15 mouse cellular contexts compared by ENCODE assay signal in the genomic region with DNA sequence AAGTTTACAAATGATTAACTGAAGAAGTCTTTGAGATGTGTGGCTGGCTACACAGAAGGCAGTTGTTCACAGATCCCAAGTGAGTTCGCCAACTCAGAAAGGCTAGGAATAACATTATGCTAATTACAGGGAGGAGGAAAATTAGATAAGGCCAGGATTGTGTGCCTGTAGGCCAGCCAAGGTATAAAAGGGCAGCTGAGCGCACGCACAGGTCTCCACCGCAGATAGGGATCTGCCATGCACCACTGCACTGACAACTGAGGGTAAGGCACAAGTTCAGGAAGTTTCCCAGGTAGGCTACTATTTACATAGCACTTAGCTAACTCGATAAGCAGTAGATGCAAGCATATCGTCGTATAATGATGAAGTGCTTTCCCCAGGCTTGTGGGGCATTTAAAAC. TPM values are rescaled to one million over a fixed set of nuclear protein-coding genes. Genes with fewer than 3 reads are reported as not detected.
A peak's percentile ranks its signal among the peaks of the same experiment; 100 is the strongest.
DNase-seq lines count a peak whose midpoint lies in the region; ATAC-seq and TF ChIP-seq lines count a peak whose summit lies in the region.
"Had no signal": no experiment of that assay in that cellular context is flagged by ENCODE, and none has a peak within 500 bp of the region (broad histone marks: within the 10 kb centered on the region; RNA-seq: fewer than 3 reads in every experiment).

No protein-coding gene starts in this region.

- no peak overlapping the region; the same call in 1 of the 2 replicates for H3K4me2 ChIP-seq in heart, embryonic 12.5 days
- H3K4me2 ChIP-seq in lung, postnatal 0 days (replicated peaks; ENCODE audit: low read depth, low read length) = peak overlapping the region; percentile 6
- peak overlapping the region; percentile 67; the same call in 1 of the 2 replicates for H3K4me2 ChIP-seq in liver, embryonic 11.5 days
- H3K4me2 ChIP-seq in stomach, embryonic 16.5 days (ENCODE audit: low read depth, low read length) = no peak overlapping the region
- H3K4me2 ChIP-seq in forebrain, embryonic 14.5 days (ENCODE audit: low read length) = no peak overlapping the region
- H3K4me2 ChIP-seq: limb, embryonic 12.5 days; midbrain, embryonic 12.5 days; neural tube, embryonic 12.5 days had no signal

- no peaks in the 10 kb centered on the region for H3K27me3 ChIP-seq in heart, embryonic 12.5 days (replicated peaks)
- H3K27me3 ChIP-seq in heart, adult 2 months (ENCODE audit: control insufficient read depth, insufficient read depth, low read length) = no peaks in the 10 kb centered on the region
- no peaks in the 10 kb centered on the region for H3K27me3 ChIP-seq in lung, postnatal 0 days (replicated peaks; ENCODE audit: insufficient read depth, low read length)
- H3K27me3 ChIP-seq in liver, embryonic 11.5 days (replicated peaks; ENCODE audit: control insufficient read depth, insufficient read depth, low read length) = no peaks in the 10 kb centered on the region
- H3K27me3 ChIP-seq in stomach, embryonic 16.5 days (ENCODE audit: control insufficient read depth, insufficient read depth, low read length) = no peaks in the 10 kb centered on the region
- H3K27me3 ChIP-seq in forebrain, embryonic 14.5 days (replicated peaks; ENCODE audit: control insufficient read depth, insufficient read depth, low read length) = no peaks in the 10 kb centered on the region
- H3K27me3 ChIP-seq: limb, embryonic 12.5 days; midbrain, embryonic 12.5 days; neural tube, embryonic 12.5 days had no signal

- no peak for DNase-seq in heart, adult 2 months
- no peak for DNase-seq in lung, postnatal 0 days (ENCODE audit: low spot score)
- no peak for DNase-seq in lung, postnatal 14 days
- no peak for DNase-seq in liver, embryonic 11.5 days (ENCODE audit: low spot score)
- DNase-seq in spleen, adult 12 weeks (ENCODE audit: low spot score) = no peak
- DNase-seq in forebrain, embryonic 14.5 days (ENCODE audit: low spot score) = no peak
- DNase-seq: cerebellum, adult 2 months had no signal

- 0 out of 2 replicates have a peak overlapping the region, but pooled peaks have one; percentile 31 for H3K9ac ChIP-seq in heart, embryonic 12.5 days
- H3K9ac ChIP-seq in heart, adult 2 months (ENCODE audit: low read depth, low read length) = no peak overlapping the region
- no peak overlapping the region for H3K9ac ChIP-seq in lung, postnatal 0 days (replicated peaks; ENCODE audit: low read depth)
- no peak overlapping the region for H3K9ac ChIP-seq in liver, embryonic 11.5 days (ENCODE audit: low read depth, low read length)
- no peak overlapping the region for H3K9ac ChIP-seq in stomach, embryonic 16.5 days (ENCODE audit: low read length)
- H3K9ac ChIP-seq in forebrain, embryonic 14.5 days (ENCODE audit: low read length) = no peak overlapping the region
- H3K9ac ChIP-seq: limb, embryonic 12.5 days; midbrain, embryonic 12.5 days; neural tube, embryonic 12.5 days had no signal

- WGBS in heart, embryonic 12.5 days = 51% methylated on average over 7 of the region's 7 CpGs
- WGBS in heart, adult 2 months = 60% methylated on average over 7 of the region's 7 CpGs
- 37% methylated on average over 7 of the region's 7 CpGs for WGBS in lung, postnatal 0 days
- 56% methylated on average over 7 of the region's 7 CpGs for WGBS in liver, embryonic 11.5 days
- 41% methylated on average over 7 of the region's 7 CpGs for WGBS in stomach, embryonic 16.5 days
- WGBS in forebrain, embryonic 14.5 days = 66% methylated on average over 7 of the region's 7 CpGs

- TF ChIP-seq EP300 in heart, adult 2 months (IDR thresholded peaks at IDR 0.05; ENCODE audit: insufficient read depth, low read depth, low read length) = no peak
- no peak; the same call in 1 of the 2 replicates for TF ChIP-seq EP300 in lung, postnatal 0 days (IDR thresholded peaks at IDR 0.05)

- no peak overlapping the region for H3K4me3 ChIP-seq in heart, embryonic 12.5 days
- H3K4me3 ChIP-seq in heart, adult 2 months = no peak overlapping the region
- H3K4me3 ChIP-seq in lung, postnatal 0 days (ENCODE audit: low read depth, low read length) = no peak overlapping the region
- no peak overlapping the region for H3K4me3 ChIP-seq in liver, embryonic 11.5 days (ENCODE audit: low read depth, low read length)
- no peak overlapping the region for H3K4me3 ChIP-seq in stomach, embryonic 16.5 days (replicated peaks; ENCODE audit: low read length)
- no peak overlapping the region for H3K4me3 ChIP-seq in forebrain, embryonic 14.5 days (ENCODE audit: low read depth, low read length)
- H3K4me3 ChIP-seq: forebrain, embryonic 10.5 days; limb, embryonic 12.5 days; midbrain, embryonic 12.5 days; neural tube, embryonic 12.5 days had no signal

- H3K27ac ChIP-seq in heart, embryonic 12.5 days (ENCODE audit: poor library complexity, severe bottlenecking) = no peak overlapping the region
- H3K27ac ChIP-seq in heart, adult 2 months = no peak overlapping the region
- H3K27ac ChIP-seq in lung, postnatal 0 days (ENCODE audit: low read length) = peak overlapping the region; percentile 60
- H3K27ac ChIP-seq in liver, embryonic 11.5 days (ENCODE audit: low read depth, low read length) = no peak overlapping the region
- H3K27ac ChIP-seq in stomach, embryonic 16.5 days (ENCODE audit: low read length) = no peak overlapping the region
- H3K27ac ChIP-seq in forebrain, embryonic 14.5 days (ENCODE audit: low read depth, low read length) = no peak overlapping the region
- H3K27ac ChIP-seq: forebrain, embryonic 10.5 days; hindbrain, postnatal 0 days; limb, embryonic 12.5 days; midbrain, embryonic 12.5 days; neural tube, embryonic 12.5 days had no signal

- H3K36me3 ChIP-seq in heart, embryonic 12.5 days = peaks cover 22% of the 10 kb centered on the region
- no peaks in the 10 kb centered on the region for H3K36me3 ChIP-seq in heart, adult 2 months (ENCODE audit: control insufficient read depth, insufficient read depth, low read length)
- H3K36me3 ChIP-seq in lung, postnatal 0 days (ENCODE audit: insufficient read depth, low read length) = no peaks in the 10 kb centered on the region
- peaks cover 5% of the 10 kb centered on the region; the same call in 1 of the 2 replicates for H3K36me3 ChIP-seq in liver, embryonic 11.5 days (ENCODE audit: control insufficient read depth, insufficient read depth, low read length)
- peaks cover 18% of the 10 kb centered on the region for H3K36me3 ChIP-seq in stomach, embryonic 16.5 days (ENCODE audit: control insufficient read depth, insufficient read depth, low read length)
- H3K36me3 ChIP-seq in forebrain, embryonic 14.5 days (ENCODE audit: control insufficient read depth, insufficient read depth, low read length) = 0 out of 2 replicates have a peak, but pooled peaks cover 4% of the 10 kb centered on the region

- TF ChIP-seq POLR2A in heart, adult 2 months (IDR thresholded peaks at IDR 0.05; ENCODE audit: insufficient read depth, low read depth, low read length) = no peak

- ATAC-seq in heart, embryonic 12.5 days (ENCODE audit: insufficient number of reproducible peaks, low FRiP score) = no peak
- peak; percentile 31 for ATAC-seq in lung, postnatal 0 days
- ATAC-seq in liver, embryonic 11.5 days (replicated peaks; ENCODE audit: low FRiP score) = no peak
- peak; percentile 64; the same call in 1 of the 2 replicates for ATAC-seq in stomach, embryonic 16.5 days (ENCODE audit: insufficient read depth, low FRiP score)
- no peak for ATAC-seq in forebrain, embryonic 14.5 days
- ATAC-seq: hindbrain, postnatal 0 days had no signal

- intact Hi-C loops in heart, adult 2 months (cut with DNase I) = no loop called here

- no peak for TF ChIP-seq CTCF in heart, adult 2 months (IDR thresholded peaks at IDR 0.05)
- no peak for TF ChIP-seq CTCF in lung, postnatal 0 days (IDR thresholded peaks at IDR 0.05)

- peaks cover 28% of the 10 kb centered on the region for H3K4me1 ChIP-seq in heart, embryonic 12.5 days (replicated peaks)
- peaks cover 2% of the 10 kb centered on the region; the same call in 1 of the 2 replicates for H3K4me1 ChIP-seq in heart, adult 2 months (ENCODE audit: control insufficient read depth, insufficient read depth, low read length)
- H3K4me1 ChIP-seq in lung, postnatal 0 days (ENCODE audit: insufficient read depth, low read depth, low read length) = no peaks in the 10 kb centered on the region
- H3K4me1 ChIP-seq in liver, embryonic 11.5 days (replicated peaks; ENCODE audit: control insufficient read depth, insufficient read depth, low read length) = peaks cover 11% of the 10 kb centered on the region
- peaks cover 17% of the 10 kb centered on the region for H3K4me1 ChIP-seq in stomach, embryonic 16.5 days (ENCODE audit: control insufficient read depth, insufficient read depth, low read length)
- H3K4me1 ChIP-seq in forebrain, embryonic 14.5 days (ENCODE audit: control insufficient read depth, insufficient read depth, low read length) = peaks cover 4% of the 10 kb centered on the region; the same call in 1 of the 2 replicates

- H3K9me3 ChIP-seq in heart, embryonic 12.5 days (replicated peaks) = peaks cover 4% of the 10 kb centered on the region; the same call in 1 of the 2 replicates
- H3K9me3 ChIP-seq in lung, postnatal 0 days (ENCODE audit: low read length) = no peaks in the 10 kb centered on the region
- peaks cover 2% of the 10 kb centered on the region; the same call in 1 of the 2 replicates for H3K9me3 ChIP-seq in liver, embryonic 11.5 days (ENCODE audit: control insufficient read depth, low read length)
- peaks cover 12% of the 10 kb centered on the region; the same call in 1 of the 2 replicates for H3K9me3 ChIP-seq in stomach, embryonic 16.5 days (replicated peaks; ENCODE audit: control insufficient read depth, low read length)
- H3K9me3 ChIP-seq in forebrain, embryonic 14.5 days (replicated peaks; ENCODE audit: control insufficient read depth, low read length) = no peaks in the 10 kb centered on the region

- no peaks in the 10 kb centered on the region for H3K79me2 ChIP-seq in heart, adult 2 months (replicated peaks; ENCODE audit: control insufficient read depth, insufficient read depth, low read length)

RNA-seq across cellular contexts. Expression of a gene that starts 3.6 kb away (rescaled TPM):
- 48.3 and 48.9 TPM in 2 replicates for polyA plus RNA-seq in heart, embryonic 12.5 days (2016; fragmentation: Nextera tagmentation; extraction: Ambion mirVana)
- total RNA-seq in heart, adult 2 months (2021) = 1 to 10 TPM; 7.1 to 8.2 TPM
- 5.6 and 13.3 TPM in 2 replicates for polyA plus RNA-seq in heart, adult 2 months (2012; rRNA removed)
- 110 and 140 TPM in 2 replicates for polyA plus RNA-seq in lung, postnatal 0 days (2015; fragmentation: Nextera tagmentation; extraction: Ambion mirVana)
- polyA plus RNA-seq in liver, embryonic 11.5 days (2014; fragmentation: Nextera tagmentation; extraction: Ambion mirVana) = 29.3 and 32.2 TPM in 2 replicates
- polyA plus RNA-seq in stomach, embryonic 16.5 days (2015; fragmentation: Nextera tagmentation; extraction: Ambion mirVana) = 44.7 and 46.8 TPM in 2 replicates
- 11.9 and 12.6 TPM in 2 replicates for polyA plus RNA-seq in forebrain, embryonic 14.5 days (2014; fragmentation: Nextera tagmentation; extraction: Ambion mirVana)

RNA-seq across cellular contexts. Expression of a gene that starts 49.6 kb away (rescaled TPM):
- polyA plus RNA-seq in heart, embryonic 12.5 days (2016; fragmentation: Nextera tagmentation; extraction: Ambion mirVana) = 0.13 and 0.48 TPM in 2 replicates
- not detected for total RNA-seq in heart, adult 2 months (2021)
- not detected in 2 replicates for polyA plus RNA-seq in heart, adult 2 months (2012; rRNA removed)
- 0.29 and 0.84 TPM in 2 replicates for polyA plus RNA-seq in lung, postnatal 0 days (2015; fragmentation: Nextera tagmentation; extraction: Ambion mirVana)
- 0.05 and 0.18 TPM in 2 replicates for polyA plus RNA-seq in liver, embryonic 11.5 days (2014; fragmentation: Nextera tagmentation; extraction: Ambion mirVana)
- polyA plus RNA-seq in stomach, embryonic 16.5 days (2015; fragmentation: Nextera tagmentation; extraction: Ambion mirVana) = 0.22 and 0.29 TPM in 2 replicates
- polyA plus RNA-seq in forebrain, embryonic 14.5 days (2014; fragmentation: Nextera tagmentation; extraction: Ambion mirVana) = 0.13 and 0.43 TPM in 2 replicates
- total RNA-seq: gastrocnemius, adult 18-20 months had no signal
- polyA plus RNA-seq: midbrain, embryonic 12.5 days; neural tube, embryonic 12.5 days had no signal

RNA-seq across cellular contexts. Expression of a gene that starts 53.3 kb away (rescaled TPM):
- 0.06 and 0.40 TPM in 2 replicates for polyA plus RNA-seq in heart, embryonic 12.5 days (2016; fragmentation: Nextera tagmentation; extraction: Ambion mirVana)
- 10 to 100 TPM; 45.0 to 52.3 TPM for total RNA-seq in heart, adult 2 months (2021)
- 9.5 and 16.3 TPM in 2 replicates for polyA plus RNA-seq in heart, adult 2 months (2012; rRNA removed)
- 0.26 and 0.40 TPM in 2 replicates for polyA plus RNA-seq in lung, postnatal 0 days (2015; fragmentation: Nextera tagmentation; extraction: Ambion mirVana)
- 0.08 and 0.14 TPM in 2 replicates for polyA plus RNA-seq in liver, embryonic 11.5 days (2014; fragmentation: Nextera tagmentation; extraction: Ambion mirVana)
- 0.09 and 1.00 TPM in 2 replicates for polyA plus RNA-seq in stomach, embryonic 16.5 days (2015; fragmentation: Nextera tagmentation; extraction: Ambion mirVana)
- 0.67 and 1.0 TPM in 2 replicates for polyA plus RNA-seq in forebrain, embryonic 14.5 days (2014; fragmentation: Nextera tagmentation; extraction: Ambion mirVana)

Comparison
In these comparisons a context has a peak if more than half of its experiments do, and no peak if none do; other contexts are left out.
1. ATAC-seq: peak in lung, postnatal 0 days (single experiment) and stomach, embryonic 16.5 days (single experiment); none in heart, embryonic 12.5 days (single experiment), liver, embryonic 11.5 days (single experiment) and forebrain, embryonic 14.5 days (single experiment).
2. H3K4me2 ChIP-seq: peak in lung, postnatal 0 days (single experiment) and liver, embryonic 11.5 days (single experiment); none in heart, embryonic 12.5 days (single experiment), stomach, embryonic 16.5 days (single experiment) and forebrain, embryonic 14.5 days (single experiment).